In genomic region chr4:117181863-117182758, GRCm38 (mm10) we compare ENCODE assay signal across 8 mouse cellular contexts. TPM values are rescaled to one million over a fixed set of nuclear protein-coding genes. Genes with fewer than 3 reads are reported as not detected.
DNase-seq lines count a peak whose midpoint lies in the region; ATAC-seq and TF ChIP-seq lines count a peak whose summit lies in the region.

Gene Kif2c (minus strand): TSS chr4:117182639.

- WGBS in forebrain, embryonic 16.5 days: under 1% methylated on average over 42 of the region's 42 CpGs
- WGBS in lung, embryonic 15.5 days: under 1% methylated on average over 40 of the region's 42 CpGs

- peak; percentile 100 for ATAC-seq in forebrain, embryonic 16.5 days
- peak; percentile 98 for ATAC-seq in lung, embryonic 15.5 days (ENCODE audit: borderline replicate concordance, extremely low read depth, low FRiP score, low TSS enrichment)

- peaks cover 0 to 2% of the 10 kb centered on the region in 2 experiments; a peak in 1 of 4 replicates for H3K4me1 ChIP-seq in ES-E14 (ENCODE audit: control insufficient read depth in 2 of 2, insufficient read depth in 2 of 2, low read length in 2 of 2, poor library complexity in 1 of 2)
- peaks cover 10% of the 10 kb centered on the region for H3K4me1 ChIP-seq in forebrain, embryonic 16.5 days (replicated peaks; ENCODE audit: control insufficient read depth, insufficient read depth, low read length)
- H3K4me1 ChIP-seq in lung, embryonic 15.5 days: peaks cover 10% of the 10 kb centered on the region

- H3K4me2 ChIP-seq in forebrain, embryonic 16.5 days (ENCODE audit: low read length): peak within 1 kb of the TSS; percentile 88
- H3K4me2 ChIP-seq in lung, embryonic 15.5 days: peak within 1 kb of the TSS; percentile 72

- H3K36me3 ChIP-seq in ES-E14 (ENCODE audit: control insufficient read depth, insufficient read depth, low read length, poor library complexity, severe bottlenecking): peaks cover 25% of the 10 kb centered on the region
- no peaks in the 10 kb centered on the region for H3K36me3 ChIP-seq in forebrain, embryonic 16.5 days (ENCODE audit: control insufficient read depth, insufficient read depth)
- peaks cover 30% of the 10 kb centered on the region for H3K36me3 ChIP-seq in lung, embryonic 15.5 days

- in situ Hi-C loops in ES-E14 (cut with MboI; ENCODE audit: low sequenced_read_pairs in 2 of 2, unreplicated experiment in 2 of 2): no loop called here

- peak; percentile 90 for DNase-seq in ES-E14 (ENCODE audit: low read depth, low spot score)
- peak; percentile 85 for DNase-seq in cerebellum, adult 11-12 months
- peak; percentile 93 for DNase-seq in heart, postnatal 4 days
- peak; percentile 87 to 92 for DNase-seq in layer of hippocampus, adult 8-10 months (ENCODE audit: low spot score in 2 of 2)
- DNase-seq in ovary, adult 18-20 months (ENCODE audit: low spot score): peak; percentile 84
- peak; percentile 93 for DNase-seq in thymus, postnatal 0 days (ENCODE audit: low spot score)

- H3K9ac ChIP-seq in ES-E14 (ENCODE audit: insufficient read depth, low read depth, low read length, poor library complexity, severe bottlenecking): peak within 1 kb of the TSS; percentile 86
- peak within 1 kb of the TSS; percentile 60 for H3K9ac ChIP-seq in forebrain, embryonic 16.5 days (replicated peaks; ENCODE audit: low read depth, low read length)
- peak within 1 kb of the TSS; percentile 54 for H3K9ac ChIP-seq in lung, embryonic 15.5 days

- peak within 1 kb of the TSS; percentile 85 for H3K27ac ChIP-seq in ES-E14 (ENCODE audit: insufficient read depth, low read depth, low read length, poor library complexity, severe bottlenecking)
- peak within 1 kb of the TSS; percentile 66 for H3K27ac ChIP-seq in forebrain, embryonic 16.5 days (ENCODE audit: low read length)
- peak within 1 kb of the TSS; percentile 49 for H3K27ac ChIP-seq in lung, embryonic 15.5 days

- peak within 1 kb of the TSS; percentile 89 to 92 for H3K4me3 ChIP-seq in ES-E14 (ENCODE audit: insufficient read depth in 1 of 2, low read depth in 1 of 2, low read length in 2 of 2, poor library complexity in 1 of 2, severe bottlenecking in 1 of 2)
- H3K4me3 ChIP-seq in forebrain, embryonic 16.5 days (replicated peaks; ENCODE audit: low read length): peak within 1 kb of the TSS; percentile 58
- peak within 1 kb of the TSS; percentile 51 for H3K4me3 ChIP-seq in lung, embryonic 15.5 days

- no peaks in the 10 kb centered on the region; the same call in 1 of the 2 replicates for H3K27me3 ChIP-seq in forebrain, embryonic 16.5 days (replicated peaks; ENCODE audit: control insufficient read depth, insufficient read depth, low read length)
- no peaks in the 10 kb centered on the region for H3K27me3 ChIP-seq in lung, embryonic 15.5 days

- H3K9me3 ChIP-seq in ES-E14 (ENCODE audit: control insufficient read depth, insufficient read depth, low read depth, low read length): no peaks in the 10 kb centered on the region
- no peaks in the 10 kb centered on the region for H3K9me3 ChIP-seq in forebrain, embryonic 16.5 days (ENCODE audit: control insufficient read depth, low read length)
- no peaks in the 10 kb centered on the region for H3K9me3 ChIP-seq in lung, embryonic 15.5 days

TF ChIP-seq in ES-E14, 5 proteins besides CTCF, POLR2A, EP300 and RAD21:
- TF ChIP-seq HCFC1 (IDR thresholded peaks at IDR 0.05; ENCODE audit: borderline replicate concordance, insufficient read depth, low read length): peak; percentile 100
- no peak for TF ChIP-seq MAFK (IDR thresholded peaks at IDR 0.05; ENCODE audit: insufficient read depth, low read depth, low read length)
- peak; percentile 79; the same call in 1 of the 2 replicates for TF ChIP-seq CHD2 (IDR thresholded peaks at IDR 0.05; ENCODE audit: low read depth, low read length)
- peak; percentile 90 for TF ChIP-seq ZNF384 (IDR thresholded peaks at IDR 0.05; ENCODE audit: low read depth, low read length)
- TF ChIP-seq ZC3H11A (IDR thresholded peaks at IDR 0.05; ENCODE audit: borderline replicate concordance, low read depth, low read length): no peak

RNA-seq across cellular contexts. Expression of gene Kif2c, which starts in this region (rescaled TPM):
- total RNA-seq in ES-E14 (2012; rRNA removed): 73.1 and 86.0 TPM in 2 replicates
- 27.2 and 33.2 TPM in 2 replicates for polyA plus RNA-seq in forebrain, embryonic 16.5 days (2015; fragmentation: Nextera tagmentation; extraction: Ambion mirVana)
- 10 to 100 TPM; 17.7 to 19.7 TPM for total RNA-seq in heart, postnatal 4 days (2021)
- under 1 TPM; 0.20 to 0.69 (median 0.37) TPM for total RNA-seq in layer of hippocampus, adult 8-10 months (2022)
- 76.6 and 78.4 TPM in 2 replicates for polyA plus RNA-seq in lung, embryonic 15.5 days (2015; fragmentation: Nextera tagmentation; extraction: Ambion mirVana)
- polyA plus RNA-seq in thymus, postnatal 0 days (2015; fragmentation: Nextera tagmentation; extraction: Ambion mirVana): 52.2 and 56.1 TPM in 2 replicates

Comparison
In these comparisons a context has a peak if more than half of its experiments do, and no peak if none do; other contexts are left out.
1. Peak in every context shown above with its lines: DNase-seq, ATAC-seq, H3K4me3 ChIP-seq and H3K27ac ChIP-seq.
2. RNA of gene Kif2c (total RNA-seq): 73.1 to 86.0 TPM in ES-E14 and 17.7 to 19.7 TPM in heart, postnatal 4 days; 0.20 to 0.69 TPM in layer of hippocampus, adult 8-10 months; every median in the first group is over 10 times any median in the second.
3. Peak in DNase-seq in layer of hippocampus, adult 8-10 months; RNA of the gene not detected or under 1 TPM.